ENCODE assay signal across 8 mouse cellular contexts in the genomic region with DNA sequence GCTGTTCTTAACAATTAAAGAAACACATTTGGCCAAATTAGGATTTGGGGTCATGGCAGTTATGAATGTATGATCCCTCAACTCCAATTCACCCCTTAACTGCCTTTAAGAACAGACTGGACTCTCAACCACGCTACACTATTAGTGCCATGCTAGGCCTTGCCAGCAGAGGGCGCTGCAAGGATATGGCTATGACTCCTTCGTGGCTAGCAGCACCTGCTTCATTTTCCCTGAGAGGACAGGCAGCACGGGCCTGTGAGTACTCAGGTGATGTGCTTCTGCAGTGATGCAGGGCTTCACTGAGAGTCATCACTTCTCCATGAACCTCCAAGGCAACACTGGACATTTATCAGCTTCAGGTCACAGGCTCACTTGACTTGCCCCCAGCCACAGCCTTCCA.
A peak's percentile ranks its signal among the peaks of the same experiment; 100 is the strongest.
DNase-seq lines count a peak whose midpoint lies in the region; ATAC-seq and TF ChIP-seq lines count a peak whose summit lies in the region.

No protein-coding gene starts in this region.

- in situ Hi-C loops in ES-E14 (cut with MboI; ENCODE audit: low sequenced_read_pairs in 2 of 2, unreplicated experiment in 2 of 2): no loop called here

- no peak overlapping the region for H3K9ac ChIP-seq in forebrain, postnatal 0 days
- no peak overlapping the region for H3K9ac ChIP-seq in forebrain, embryonic 12.5 days
- H3K9ac ChIP-seq in ES-E14 (ENCODE audit: insufficient read depth, low read depth, low read length, poor library complexity, severe bottlenecking): no peak overlapping the region

- no peaks in the 10 kb centered on the region for H3K4me1 ChIP-seq in forebrain, postnatal 0 days (ENCODE audit: insufficient read depth)
- peaks cover 10% of the 10 kb centered on the region for H3K4me1 ChIP-seq in forebrain, embryonic 12.5 days
- no peaks in the 10 kb centered on the region for H3K4me1 ChIP-seq in ES-E14 (ENCODE audit: control insufficient read depth in 2 of 2, insufficient read depth in 2 of 2, low read length in 2 of 2, poor library complexity in 1 of 2)
- peaks cover 13% of the 10 kb centered on the region; the same call in 1 of the 2 replicates for H3K4me1 ChIP-seq in megakaryocyte, embryonic 14.5 days

- no peaks in the 10 kb centered on the region for H3K36me3 ChIP-seq in forebrain, postnatal 0 days (ENCODE audit: insufficient read depth)
- no peaks in the 10 kb centered on the region for H3K36me3 ChIP-seq in forebrain, embryonic 12.5 days (replicated peaks)
- H3K36me3 ChIP-seq in ES-E14 (ENCODE audit: control insufficient read depth, insufficient read depth, low read length, poor library complexity, severe bottlenecking): no peaks in the 10 kb centered on the region
- H3K36me3 ChIP-seq in megakaryocyte, embryonic 14.5 days (replicated peaks; ENCODE audit: low read length): no peaks in the 10 kb centered on the region

- no peak overlapping the region for H3K4me3 ChIP-seq in forebrain, postnatal 0 days (ENCODE audit: low read depth, low read length)
- no peak overlapping the region for H3K4me3 ChIP-seq in forebrain, embryonic 12.5 days (replicated peaks)
- no peak overlapping the region for H3K4me3 ChIP-seq in ES-E14 (ENCODE audit: insufficient read depth in 1 of 2, low read depth in 1 of 2, low read length in 2 of 2, poor library complexity in 1 of 2, severe bottlenecking in 1 of 2)
- peak overlapping the region; percentile 38 for H3K4me3 ChIP-seq in megakaryocyte, embryonic 14.5 days (replicated peaks)

- DNase-seq in forebrain, postnatal 0 days: peak; percentile 59
- DNase-seq in ES-E14 (ENCODE audit: low read depth, low spot score): peak; percentile 66
- DNase-seq in cerebellum, adult 11 months: peak; percentile 84
- peak; percentile 24 to 42 for DNase-seq in gastrocnemius, adult 8-10 months (ENCODE audit: low spot score in 2 of 2)
- DNase-seq in layer of hippocampus, postnatal 10 days (ENCODE audit: low spot score in 2 of 2): peak; percentile 73 to 76
- DNase-seq in spleen, postnatal 14 days (ENCODE audit: low spot score in 2 of 2): peak; percentile 29 to 59

- no peak for ATAC-seq in forebrain, postnatal 0 days
- no peak for ATAC-seq in forebrain, embryonic 12.5 days (ENCODE audit: low FRiP score)

- no peaks in the 10 kb centered on the region for H3K9me3 ChIP-seq in forebrain, postnatal 0 days (ENCODE audit: low read length)
- H3K9me3 ChIP-seq in forebrain, embryonic 12.5 days: no peaks in the 10 kb centered on the region
- no peaks in the 10 kb centered on the region for H3K9me3 ChIP-seq in ES-E14 (ENCODE audit: control insufficient read depth, insufficient read depth, low read depth, low read length)
- H3K9me3 ChIP-seq in megakaryocyte, embryonic 14.5 days: no peaks in the 10 kb centered on the region

- no peak overlapping the region for H3K27ac ChIP-seq in forebrain, postnatal 0 days (ENCODE audit: low read depth, low read length)
- H3K27ac ChIP-seq in forebrain, embryonic 12.5 days: no peak overlapping the region
- no peak overlapping the region for H3K27ac ChIP-seq in ES-E14 (ENCODE audit: insufficient read depth, low read depth, low read length, poor library complexity, severe bottlenecking)

- peak; percentile 88 for TF ChIP-seq CTCF in forebrain, postnatal 0 days (IDR thresholded peaks at IDR 0.05; ENCODE audit: low read depth)

- H3K27me3 ChIP-seq in forebrain, postnatal 0 days (ENCODE audit: insufficient read depth, low read length): no peaks in the 10 kb centered on the region
- no peaks in the 10 kb centered on the region for H3K27me3 ChIP-seq in forebrain, embryonic 12.5 days
- H3K27me3 ChIP-seq in megakaryocyte, embryonic 14.5 days (replicated peaks): peaks cover 28% of the 10 kb centered on the region

- H3K4me2 ChIP-seq in forebrain, postnatal 0 days (ENCODE audit: low read depth): no peak overlapping the region
- H3K4me2 ChIP-seq in forebrain, embryonic 12.5 days: no peak overlapping the region

- WGBS in forebrain, postnatal 0 days: 10% methylated on average over 4 of the region's 4 CpGs
- under 1% methylated on average over 4 of the region's 4 CpGs for WGBS in forebrain, embryonic 12.5 days

TF ChIP-seq in ES-E14, 5 proteins besides CTCF, POLR2A, EP300 and RAD21:
- TF ChIP-seq MAFK (IDR thresholded peaks at IDR 0.05; ENCODE audit: insufficient read depth, low read depth, low read length) (no peak), HCFC1 (IDR thresholded peaks at IDR 0.05; ENCODE audit: borderline replicate concordance, insufficient read depth, low read length) (no peak), CHD2 (IDR thresholded peaks at IDR 0.05; ENCODE audit: low read depth, low read length) (no peak)

Comparison
In these comparisons a context has a peak if more than half of its experiments do, and no peak if none do; other contexts are left out.
1. DNase-seq: peak in every context shown above with its lines; median percentile 84 in cerebellum, adult 11 months; 74 in layer of hippocampus, postnatal 10 days; 66 in ES-E14; 59 in forebrain, postnatal 0 days; 44 in spleen, postnatal 14 days; 33 in gastrocnemius, adult 8-10 months.